Comparison of ENCODE assay signal across 22 mouse cellular contexts in the genomic region with DNA sequence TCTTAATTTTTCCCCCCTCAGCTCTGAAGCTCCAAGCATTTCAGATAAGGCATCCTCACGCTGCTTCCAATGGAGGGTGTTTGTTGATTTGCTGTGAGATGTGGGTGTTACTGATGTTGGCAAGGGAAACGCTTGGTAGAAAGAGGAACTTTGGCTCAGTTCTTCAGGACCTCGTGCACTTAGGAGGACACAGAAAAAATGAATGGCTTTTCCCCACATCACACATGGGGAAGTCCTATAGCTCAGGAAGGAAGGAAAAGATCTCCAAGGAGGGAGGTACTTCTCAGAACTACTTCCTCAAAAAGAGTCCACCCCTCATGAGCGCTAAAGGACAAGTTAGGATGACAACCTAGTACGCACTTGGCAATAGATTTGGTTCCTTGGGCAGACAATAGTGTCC.
A peak's percentile ranks its signal among the peaks of the same experiment; 100 is the strongest.
DNase-seq lines count a peak whose midpoint lies in the region; ATAC-seq and TF ChIP-seq lines count a peak whose summit lies in the region.
"Had no signal": no experiment of that assay in that cellular context is flagged by ENCODE, and none has a peak within 500 bp of the region (broad histone marks: within the 10 kb centered on the region; RNA-seq: fewer than 3 reads in every experiment).

No protein-coding gene starts in this region.

- ATAC-seq in granulocyte monocyte progenitor cell, adult 5-6 weeks (replicated peaks; ENCODE audit: poor library complexity, severe bottlenecking) = peak; percentile 93
- ATAC-seq in monocyte, adult 5-6 weeks (replicated peaks; ENCODE audit: insufficient number of reproducible peaks, low FRiP score, low TSS enrichment, poor library complexity, severe bottlenecking) = peak; percentile 84
- ATAC-seq in cerebellum, adult (ENCODE audit: insufficient number of reproducible peaks, low FRiP score, low TSS enrichment) = no peak
- ATAC-seq: CD4-positive, CD25-positive, alpha-beta regulatory T cell, adult 4 months; midbrain, embryonic 13.5 days had no signal

- H3K27ac ChIP-seq in bone marrow macrophage, adult 2 months (ENCODE audit: insufficient read depth, low read depth, low read length) = peak overlapping the region; percentile 94
- H3K27ac ChIP-seq: forebrain, embryonic 10.5 days; hindbrain, embryonic 12.5 days; left cerebral cortex, adult 2 months; midbrain, embryonic 13.5 days; neural tube, embryonic 12.5 days had no signal

- H3K4me3 ChIP-seq in bone marrow macrophage, adult 2 months (ENCODE audit: insufficient read depth, low read length) = no peak overlapping the region
- H3K4me3 ChIP-seq: forebrain, embryonic 10.5 days; hindbrain, embryonic 12.5 days; left cerebral cortex, adult 2 months; midbrain, embryonic 13.5 days; neural tube, embryonic 12.5 days had no signal

- TF ChIP-seq POLR2A in bone marrow macrophage, adult 2 months (IDR thresholded peaks at IDR 0.05; ENCODE audit: borderline replicate concordance, low read depth, low read length) = no peak

- peak; percentile 2 to 29 for DNase-seq in heart, adult 9 months (ENCODE audit: low spot score in 2 of 2)
- DNase-seq in heart, postnatal 4 days = no peak
- no peak for DNase-seq in right cerebral cortex, adult 18-20 months
- DNase-seq: adrenal gland, postnatal 14 days; cerebellum, adult 11-12 months; forebrain, postnatal 0 days; gastrocnemius, postnatal 14 days; kidney, adult 2 months; kidney, postnatal 10 days; retina, postnatal 1 day; thymus, adult 18-20 months; thymus, postnatal 36 days had no signal

- no peak for TF ChIP-seq CTCF in bone marrow macrophage, adult 2 months (IDR thresholded peaks at IDR 0.05; ENCODE audit: low read depth, low read length)

- peaks cover 35% of the 10 kb centered on the region for H3K4me1 ChIP-seq in bone marrow macrophage, adult 2 months (ENCODE audit: control insufficient read depth, insufficient read depth, low read length)
- H3K4me1 ChIP-seq: midbrain, embryonic 13.5 days; neural tube, embryonic 12.5 days had no signal

Comparison
In these comparisons a context has a peak if more than half of its experiments do, and no peak if none do; other contexts are left out.
1. DNase-seq: peak in heart, adult 9 months (2 of 2); none in heart, postnatal 4 days (single experiment) and right cerebral cortex, adult 18-20 months (single experiment).